9 mouse cellular contexts compared by ENCODE assay signal in genomic region chr2:152811336-152812165, GRCm38 (mm10). TPM values are rescaled to one million over a fixed set of nuclear protein-coding genes. Genes with fewer than 3 reads are reported as not detected.
DNase-seq lines count a peak whose midpoint lies in the region; ATAC-seq and TF ChIP-seq lines count a peak whose summit lies in the region.
"Had no signal": no experiment of that assay in that cellular context is flagged by ENCODE, and none has a peak within 500 bp of the region (broad histone marks: within the 10 kb centered on the region; RNA-seq: fewer than 3 reads in every experiment).

No protein-coding gene starts in this region.

- TF ChIP-seq POLR2A in small intestine, adult 2 months (IDR thresholded peaks at IDR 0.05; ENCODE audit: low read depth, low read length): no peak

- TF ChIP-seq CTCF in gastrocnemius, adult 2 months (IDR thresholded peaks at IDR 0.05): no peak
- no peak for TF ChIP-seq CTCF in small intestine, adult 2 months (IDR thresholded peaks at IDR 0.05; ENCODE audit: extremely low read depth, insufficient read length, insufficient replicate concordance, low read depth, low read length)

- DNase-seq in gastrocnemius, adult 2 months: no peak
- DNase-seq in gastrocnemius, adult 8-10 months (ENCODE audit: low spot score in 2 of 2): no peak
- DNase-seq in intestine, embryonic 14.5 days (ENCODE audit: low spot score): no peak
- no peak for DNase-seq in urinary bladder, adult 18-20 months (ENCODE audit: low spot score in 2 of 2)
- no peak for DNase-seq in layer of hippocampus, postnatal 10 days (ENCODE audit: low spot score in 2 of 2)
- DNase-seq: layer of hippocampus, postnatal 36 days had no signal

- intact Hi-C loops in gastrocnemius, adult 2 months (cut with DNase I): no loop called here

- no peaks in the 10 kb centered on the region for H3K36me3 ChIP-seq in neural tube, embryonic 13.5 days
- 0 out of 2 replicates have a peak, but pooled peaks cover 4% of the 10 kb centered on the region for H3K36me3 ChIP-seq in neural tube, embryonic 15.5 days
- no peaks in the 10 kb centered on the region for H3K36me3 ChIP-seq in intestine, embryonic 14.5 days (ENCODE audit: control insufficient read depth, insufficient read depth, low read length)
- no peaks in the 10 kb centered on the region for H3K36me3 ChIP-seq in small intestine, adult 2 months (ENCODE audit: control insufficient read depth, insufficient read depth, low read length)

- no peaks in the 10 kb centered on the region for H3K9me3 ChIP-seq in neural tube, embryonic 13.5 days
- no peaks in the 10 kb centered on the region for H3K9me3 ChIP-seq in neural tube, embryonic 15.5 days (replicated peaks)
- H3K9me3 ChIP-seq in intestine, embryonic 14.5 days (ENCODE audit: control insufficient read depth, low read length): no peaks in the 10 kb centered on the region

- H3K27me3 ChIP-seq in neural tube, embryonic 13.5 days: no peaks in the 10 kb centered on the region
- no peaks in the 10 kb centered on the region for H3K27me3 ChIP-seq in neural tube, embryonic 15.5 days (replicated peaks)
- no peaks in the 10 kb centered on the region for H3K27me3 ChIP-seq in intestine, embryonic 14.5 days (replicated peaks; ENCODE audit: control insufficient read depth, insufficient read depth, low read length)
- H3K27me3 ChIP-seq in small intestine, adult 2 months (ENCODE audit: control insufficient read depth, insufficient read depth, low read length): no peaks in the 10 kb centered on the region

- H3K4me1 ChIP-seq in neural tube, embryonic 13.5 days (replicated peaks): peaks cover 42% of the 10 kb centered on the region
- peaks cover 16% of the 10 kb centered on the region for H3K4me1 ChIP-seq in neural tube, embryonic 15.5 days
- peaks cover 3% of the 10 kb centered on the region; the same call in 1 of the 2 replicates for H3K4me1 ChIP-seq in intestine, embryonic 14.5 days (replicated peaks; ENCODE audit: control insufficient read depth, insufficient read depth, low read length)
- peaks cover 49% of the 10 kb centered on the region for H3K4me1 ChIP-seq in small intestine, adult 2 months (ENCODE audit: control insufficient read depth, insufficient read depth, insufficient read length, low read length)

- no peak overlapping the region for H3K4me3 ChIP-seq in gastrocnemius, adult 2 months
- no peak overlapping the region for H3K4me3 ChIP-seq in neural tube, embryonic 13.5 days
- no peak overlapping the region for H3K4me3 ChIP-seq in neural tube, embryonic 15.5 days (replicated peaks)
- no peak overlapping the region for H3K4me3 ChIP-seq in intestine, embryonic 14.5 days (ENCODE audit: low read depth, low read length)
- no peak overlapping the region for H3K4me3 ChIP-seq in small intestine, adult 2 months (ENCODE audit: low read depth, low read length)

- no peak for ATAC-seq in neural tube, embryonic 13.5 days (ENCODE audit: low read depth)
- ATAC-seq in neural tube, embryonic 15.5 days (ENCODE audit: low FRiP score): no peak
- ATAC-seq in intestine, embryonic 14.5 days (replicated peaks; ENCODE audit: low FRiP score, low TSS enrichment, low read depth): peak; percentile 63; the same call in 1 of the 2 replicates

- 23% methylated on average over 3 of the region's 3 CpGs for WGBS in neural tube, embryonic 13.5 days
- WGBS in neural tube, embryonic 15.5 days: 29% methylated on average over 3 of the region's 3 CpGs
- whole genome bisulfite sequencing in intestine, embryonic 14.5 days: 46% methylated on average over 3 of the region's 3 CpGs
- 18% methylated on average over 3 of the region's 3 CpGs for WGBS in small intestine, adult 2 months

- no peak overlapping the region for H3K9ac ChIP-seq in neural tube, embryonic 13.5 days
- no peak overlapping the region for H3K9ac ChIP-seq in neural tube, embryonic 15.5 days (replicated peaks)
- H3K9ac ChIP-seq in intestine, embryonic 14.5 days (ENCODE audit: low read length): no peak overlapping the region

- H3K4me2 ChIP-seq in neural tube, embryonic 13.5 days: no peak overlapping the region
- H3K4me2 ChIP-seq in neural tube, embryonic 15.5 days: no peak overlapping the region
- H3K4me2 ChIP-seq in intestine, embryonic 14.5 days (ENCODE audit: low read length): no peak overlapping the region

- H3K27ac ChIP-seq in gastrocnemius, adult 2 months: peak overlapping the region; percentile 56
- H3K27ac ChIP-seq in neural tube, embryonic 13.5 days (replicated peaks): peak overlapping the region; percentile 29
- no peak overlapping the region for H3K27ac ChIP-seq in neural tube, embryonic 15.5 days (replicated peaks)
- H3K27ac ChIP-seq in intestine, embryonic 14.5 days (ENCODE audit: low read depth): peak overlapping the region; percentile 33; the same call in 1 of the 2 replicates
- H3K27ac ChIP-seq in small intestine, adult 2 months (ENCODE audit: insufficient read depth, low read depth, low read length): peak overlapping the region; percentile 89

RNA-seq across cellular contexts. Expression of gene Bcl2l1, which starts 20.0 kb away (rescaled TPM):
- total RNA-seq in gastrocnemius, adult 2 months (2021): 10 to 100 TPM; 15.7 to 40.3 TPM
- total RNA-seq in gastrocnemius, adult 8-10 months (2022): 10 to 100 TPM in 3 of 4 experiments, 1 to 10 TPM in 1; 9.1 to 17.5 (median 15.4) TPM
- 151 and 153 TPM in 2 replicates for polyA plus RNA-seq in neural tube, embryonic 13.5 days (2015; fragmentation: Nextera tagmentation; extraction: Ambion mirVana)
- 119 and 125 TPM in 2 replicates for polyA plus RNA-seq in neural tube, embryonic 15.5 days (2015; fragmentation: Nextera tagmentation; extraction: Ambion mirVana)
- 75.0 and 76.8 TPM in 2 replicates for polyA plus RNA-seq in intestine, embryonic 14.5 days (2014; fragmentation: Nextera tagmentation; extraction: Ambion mirVana)
- 20.7 and 53.8 TPM in 2 replicates for polyA plus RNA-seq in small intestine, adult 2 months (2012; rRNA removed)
- total RNA-seq in layer of hippocampus, postnatal 10 days (2021): 100 to 1,000 TPM; 109 to 117 TPM

RNA-seq across cellular contexts. Expression of gene Tpx2, which starts 36.2 kb away (rescaled TPM):
- total RNA-seq in gastrocnemius, adult 2 months (2021): 1 to 10 TPM; 1.1 to 1.7 TPM
- total RNA-seq in gastrocnemius, adult 8-10 months (2022): 1 to 10 TPM; 1.1 to 4.8 (median 3.1) TPM
- 15.1 and 21.3 TPM in 2 replicates for polyA plus RNA-seq in neural tube, embryonic 13.5 days (2015; fragmentation: Nextera tagmentation; extraction: Ambion mirVana)
- 11.1 and 26.9 TPM in 2 replicates for polyA plus RNA-seq in neural tube, embryonic 15.5 days (2015; fragmentation: Nextera tagmentation; extraction: Ambion mirVana)
- polyA plus RNA-seq in intestine, embryonic 14.5 days (2014; fragmentation: Nextera tagmentation; extraction: Ambion mirVana): 88.3 and 95.4 TPM in 2 replicates
- polyA plus RNA-seq in small intestine, adult 2 months (2012; rRNA removed): 0.52 and 1.3 TPM in 2 replicates
- total RNA-seq in layer of hippocampus, postnatal 10 days (2021): 1 to 10 TPM; 5.9 to 6.6 TPM

RNA-seq across cellular contexts. Expression of gene Cox4i2, which starts 57.6 kb away (rescaled TPM):
- total RNA-seq in gastrocnemius, adult 2 months (2021): 1 to 10 TPM; 2.0 to 4.2 TPM
- 1 to 10 TPM; 1.4 to 3.1 (median 2.0) TPM for total RNA-seq in gastrocnemius, adult 8-10 months (2022)
- polyA plus RNA-seq in neural tube, embryonic 13.5 days (2015; fragmentation: Nextera tagmentation; extraction: Ambion mirVana): 4.5 and 4.7 TPM in 2 replicates
- polyA plus RNA-seq in neural tube, embryonic 15.5 days (2015; fragmentation: Nextera tagmentation; extraction: Ambion mirVana): 4.8 and 7.6 TPM in 2 replicates
- 11.0 and 13.1 TPM in 2 replicates for polyA plus RNA-seq in intestine, embryonic 14.5 days (2014; fragmentation: Nextera tagmentation; extraction: Ambion mirVana)
- polyA plus RNA-seq in small intestine, adult 2 months (2012; rRNA removed): 0.50 and 1.7 TPM in 2 replicates
- total RNA-seq in layer of hippocampus, postnatal 10 days (2021): 1 to 10 TPM; 2.1 to 2.5 TPM
